Mouse (Mus musculus) liver, embryonic 14.5 days (tissue): Measurements from ENCODE around the gene Dnhd1.
"Not testable (repeated sequence)": the region's sequence is repeated elsewhere in the genome, so short reads cannot be mapped to it uniquely, and the experiment has no call there.

Source experiments
- CTCF ChIP-seq: IDR thresholded peaks from 2 replicates; pipeline ENCODE4 v1.5.1; 2016; ENCODE audit warnings: antibody characterized with exemption, low read depth, control low read depth
- EP300 ChIP-seq: IDR thresholded peaks from 2 replicates; pipeline ENCODE4 v1.6.1; 2016; ENCODE audit warnings: antibody characterized with exemption, low read depth

GRCm38 (mm10) chr7:105742539-105743215 is 92.0 kb downstream of the Dnhd1 start:
- TF ChIP-seq CTCF, EP300: not testable (repeated sequence)
